Mouse (Mus musculus) layer of hippocampus, adult 11-12 months (tissue): ENCODE measurements around the gene Trim29.

Experiments
- DNase-seq: peaks from one replicate; pipeline ENCODE4 v3.0.0; 2022; ENCODE audit warnings: low spot score

Trim29 gene

DNA sequence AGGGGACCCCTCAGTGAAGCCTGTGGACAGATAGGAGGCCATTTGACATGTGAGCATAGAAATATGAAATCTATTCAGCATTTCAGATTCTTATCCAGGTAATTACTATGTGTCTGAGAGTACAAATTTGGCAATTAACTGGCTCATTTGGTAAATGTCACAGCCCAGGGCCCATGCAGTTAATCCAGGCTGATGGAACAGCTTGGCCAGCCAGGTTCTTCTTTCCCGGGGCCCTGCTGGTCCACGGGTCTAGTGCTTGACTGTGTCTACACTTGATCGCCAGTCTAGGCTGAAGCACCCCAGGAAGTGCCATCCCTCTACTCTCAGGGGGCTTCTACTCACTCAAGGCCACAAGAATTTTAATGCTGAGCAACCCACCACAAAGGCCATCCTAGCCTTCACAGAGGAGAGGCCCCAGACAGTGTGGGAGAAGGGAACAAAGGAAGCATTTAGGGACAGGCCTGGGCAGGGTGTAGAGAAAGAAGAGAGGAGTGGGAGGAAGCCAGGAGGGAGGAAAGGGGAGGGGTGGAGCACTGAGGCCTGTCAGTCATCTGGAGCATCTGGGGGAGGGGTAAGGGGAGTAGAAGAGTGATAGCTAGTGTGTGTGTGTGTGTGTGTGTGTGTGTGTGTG, 4.8 kb downstream of the Trim29 start:
- DNase-seq, result no peak

DNA sequence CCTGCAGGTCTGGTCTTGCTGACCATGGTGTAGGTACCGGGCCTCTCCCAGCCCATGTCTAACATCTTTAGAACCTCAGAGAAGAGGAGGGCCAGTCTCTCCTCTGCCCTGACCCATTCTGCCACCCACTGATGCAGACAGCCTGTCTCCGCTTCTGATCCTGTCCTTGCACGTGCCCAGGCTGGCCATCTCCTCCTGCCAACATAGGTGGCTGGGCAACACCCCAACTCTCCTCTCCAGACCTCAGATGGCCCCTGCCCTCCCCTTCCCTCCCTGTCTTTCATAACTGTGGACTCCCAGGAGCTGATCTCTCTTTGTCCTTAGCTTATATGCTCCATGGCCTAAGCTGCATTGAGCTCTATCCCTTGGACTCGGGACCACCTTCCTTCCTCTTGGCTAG, 5.8 kb downstream of the Trim29 start:
- DNase-seq, result no peak

DNA sequence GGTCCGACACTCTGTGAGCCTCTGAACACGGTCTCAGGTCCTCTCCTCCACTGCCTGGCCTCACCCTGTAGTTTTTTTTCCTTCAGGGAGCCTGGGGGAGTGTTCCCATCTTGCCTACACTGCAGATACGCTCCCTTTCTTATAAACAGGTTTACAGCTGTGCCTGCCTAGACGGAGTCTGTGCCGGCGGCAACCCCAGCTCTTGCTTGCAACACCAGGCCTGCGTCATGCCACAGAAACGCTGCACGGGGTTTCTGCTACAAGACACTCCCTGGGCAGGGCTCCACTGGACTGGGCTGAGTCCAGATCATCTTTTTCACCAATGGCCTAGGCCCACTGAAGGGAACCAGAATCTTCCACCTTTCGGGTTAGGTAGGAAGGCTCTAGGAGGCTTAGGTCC, 8.0 kb downstream of the Trim29 start:
- DNase-seq, result no peak

DNA sequence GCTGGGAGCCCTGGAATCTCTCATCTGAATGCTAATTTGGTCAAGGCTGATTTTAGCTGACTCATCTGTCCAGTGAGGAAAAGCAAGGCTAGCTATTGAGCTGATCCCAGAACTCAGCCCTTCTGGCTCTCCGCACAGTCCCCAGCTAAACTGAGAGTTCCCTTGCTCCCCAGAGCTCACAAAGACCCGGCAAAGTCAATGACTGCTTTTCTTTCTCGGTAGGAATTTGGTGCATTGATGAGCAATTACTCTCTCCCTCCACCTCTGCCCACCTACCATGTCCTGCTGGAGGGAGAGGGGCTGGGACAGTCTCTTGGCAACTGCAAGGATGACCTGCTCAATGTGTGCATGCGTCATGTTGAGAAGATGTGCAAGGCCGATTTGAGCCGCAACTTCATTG, 11.3 kb downstream of the Trim29 start:
- DNase-seq, result no peak

DNA sequence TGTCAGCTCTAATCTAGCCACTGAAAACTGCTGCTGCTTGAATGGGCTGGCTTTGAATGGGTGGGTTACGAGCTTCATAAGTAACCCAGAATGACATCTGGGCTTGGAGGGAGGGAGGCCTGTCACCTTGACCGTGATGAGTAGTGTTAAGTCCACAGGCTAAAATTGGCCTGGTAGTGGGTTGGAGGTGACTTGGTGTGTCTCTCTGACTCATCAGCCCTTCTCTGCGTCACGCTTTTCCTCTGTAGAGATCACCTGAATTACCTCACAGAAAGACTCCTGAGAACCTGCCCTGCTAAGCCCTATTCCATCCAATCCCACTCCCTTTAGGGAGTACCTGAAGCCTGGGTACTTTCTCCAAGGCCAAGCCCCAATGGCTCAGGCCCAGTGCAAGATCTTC, 12.0 kb downstream of the Trim29 start:
- DNase-seq, result no peak

DNA sequence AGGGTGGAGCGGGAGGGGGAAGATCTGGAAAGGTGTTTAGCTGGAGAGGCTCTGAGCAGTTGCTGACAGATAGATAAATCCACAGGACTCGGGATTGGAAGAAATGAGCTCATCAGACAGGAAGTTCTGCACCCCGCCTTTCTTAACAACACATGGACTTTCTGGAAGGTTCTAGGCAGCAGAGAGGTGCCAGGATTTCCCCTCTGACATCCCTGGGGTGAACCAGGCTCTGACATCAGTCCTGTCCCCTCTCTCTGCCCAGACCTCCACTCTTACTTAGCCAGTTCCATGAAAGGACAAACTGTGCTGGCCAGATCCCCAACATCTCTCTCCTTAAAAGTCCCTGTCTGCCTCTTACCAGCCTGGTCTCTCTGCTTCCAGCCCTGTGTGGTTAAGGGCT, 14.8 kb downstream of the Trim29 start:
- DNase-seq, result no peak

DNA sequence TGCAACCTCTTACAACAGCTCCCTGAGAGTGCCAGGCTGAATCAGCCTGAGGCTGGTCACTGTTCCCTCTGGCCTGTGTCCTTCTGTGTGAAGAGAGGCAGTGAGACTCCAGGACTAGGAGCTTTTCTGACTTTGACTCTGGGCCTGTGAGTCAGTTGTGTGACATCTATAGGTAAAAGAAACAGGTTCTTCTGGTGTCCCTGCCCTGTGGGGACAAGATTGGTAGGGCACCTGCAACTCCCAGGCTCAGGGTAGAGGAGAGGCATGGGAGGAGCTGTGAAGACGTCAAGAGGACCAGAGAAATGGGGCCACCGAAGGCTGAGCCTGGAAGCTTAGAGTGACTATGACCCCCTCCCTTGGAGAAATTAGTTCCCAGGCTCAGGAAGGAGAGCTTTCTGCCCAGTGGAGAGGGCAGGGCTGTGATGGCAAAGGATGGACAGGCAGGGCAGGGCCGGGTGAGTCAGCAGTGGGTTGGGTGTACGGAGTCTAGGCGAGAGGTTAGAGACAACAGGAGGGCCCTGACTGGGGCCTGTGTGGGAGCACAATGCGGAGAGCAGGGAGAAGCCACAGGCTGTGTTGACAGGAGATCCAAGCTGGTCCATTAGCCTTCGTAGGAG, 15.5 kb downstream of the Trim29 start:
- DNase-seq, result no peak

DNA sequence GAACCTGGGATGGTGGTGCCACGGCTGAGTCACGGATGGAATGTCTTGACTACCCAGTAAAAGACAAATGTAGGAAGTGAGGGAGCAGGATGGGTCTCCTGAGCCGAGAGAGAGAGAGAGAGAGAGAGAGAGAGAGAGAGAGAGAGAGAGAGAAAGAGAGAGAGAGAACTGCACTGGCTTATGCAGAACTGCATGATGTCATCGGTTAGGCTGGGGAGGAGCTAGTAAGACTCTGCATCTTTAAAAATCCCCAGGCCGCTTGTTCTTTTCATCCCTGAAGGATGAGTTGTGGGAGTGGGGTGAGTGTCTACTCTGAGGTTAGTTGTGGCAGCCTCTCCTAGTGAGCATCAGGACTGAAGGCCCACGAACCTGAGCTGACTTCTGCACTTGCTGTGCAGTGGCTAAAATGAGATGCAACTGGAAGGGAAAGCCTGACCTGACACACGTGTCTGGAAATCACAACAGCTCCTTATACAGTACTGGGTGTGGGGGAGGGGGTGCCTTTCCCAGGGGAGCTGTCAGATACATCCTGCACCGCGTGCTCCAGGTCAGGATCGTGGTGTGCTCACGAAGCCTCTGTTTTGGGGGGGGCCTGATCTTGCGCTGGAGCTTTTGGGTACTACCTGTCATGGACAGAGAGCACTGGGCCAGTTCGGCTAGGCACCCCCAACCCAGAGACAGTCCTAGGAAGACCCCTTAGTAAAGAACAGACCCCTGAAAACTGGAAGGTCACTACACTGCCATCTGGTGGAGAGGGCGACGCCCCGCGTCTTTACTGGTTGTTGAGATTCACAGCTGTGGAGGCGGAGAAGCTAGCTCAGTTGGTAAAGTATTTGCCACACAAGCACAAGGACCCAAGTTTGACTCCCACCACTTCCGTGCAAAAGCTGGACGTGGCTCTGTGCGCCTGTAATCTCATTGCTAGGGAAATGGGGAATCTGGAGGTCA, 16.8 kb downstream of the Trim29 start:
- DNase-seq, result peak; percentile 19

DNA sequence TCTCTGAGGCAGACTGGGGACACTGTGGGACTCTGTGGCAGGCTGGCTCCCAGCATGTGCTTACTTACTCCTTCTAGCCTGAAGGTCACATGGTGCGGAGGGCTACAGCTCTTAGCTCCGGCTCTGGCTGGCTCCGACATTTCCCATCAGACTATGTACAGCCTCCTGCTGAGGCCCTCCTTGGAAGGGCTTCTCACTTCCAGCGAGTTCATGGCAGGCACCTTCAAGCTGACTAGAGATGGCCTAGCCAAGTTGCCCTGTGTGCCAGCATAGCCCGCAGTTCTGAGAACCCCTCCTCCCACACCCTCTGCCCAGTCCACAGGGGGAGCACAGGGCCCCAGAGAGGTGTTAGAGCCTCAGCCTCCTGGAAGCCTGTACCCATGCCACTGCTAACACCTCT, 19.8 kb downstream of the Trim29 start:
- DNase-seq, result no peak

DNA sequence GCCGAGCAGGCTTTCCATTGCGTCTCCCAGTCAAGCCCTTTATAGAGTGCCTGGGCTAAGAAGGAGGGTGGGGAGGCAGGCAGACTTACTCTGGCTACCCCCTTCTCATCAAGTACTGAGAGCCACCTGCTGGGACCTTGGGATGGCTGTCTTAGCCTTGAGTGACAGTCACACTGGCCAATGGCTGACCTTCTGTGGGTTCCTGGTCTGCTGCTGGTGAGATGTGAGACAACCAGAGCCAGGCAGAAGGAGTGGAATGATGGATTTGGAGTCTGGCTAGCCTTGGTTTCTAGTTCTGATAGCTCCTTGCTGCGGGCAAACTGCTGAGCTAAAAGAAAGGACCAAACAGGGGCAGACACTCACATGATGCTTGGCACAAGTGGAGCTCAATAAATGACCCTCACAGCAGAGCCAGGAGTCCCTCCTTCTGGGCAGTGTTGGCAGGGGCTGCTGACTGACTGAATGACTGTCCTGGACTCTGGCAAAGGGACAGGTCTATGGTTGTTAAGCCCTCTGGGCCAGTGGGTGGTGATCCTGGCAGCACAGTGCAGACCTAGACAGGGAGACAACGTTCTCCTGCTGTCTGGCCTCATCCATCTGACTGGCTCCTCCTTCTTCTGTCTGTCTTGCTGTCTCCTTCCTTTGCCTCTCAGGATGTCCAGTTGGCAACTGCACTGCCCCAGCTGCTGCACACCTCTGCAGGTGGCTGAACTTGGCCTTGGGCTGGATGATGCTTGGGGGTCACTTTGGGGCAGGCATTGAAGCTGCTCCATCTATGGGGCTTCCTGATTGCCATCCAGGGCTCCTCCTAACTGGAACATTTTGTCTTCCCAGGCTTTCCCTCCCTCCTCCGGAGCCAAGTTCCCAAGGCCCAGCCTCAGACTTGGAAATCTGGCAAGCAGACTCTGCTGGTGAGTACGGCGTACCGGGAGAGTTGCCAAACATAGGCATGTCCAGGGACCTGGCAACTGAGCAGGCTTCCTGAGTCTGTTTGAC, 21.1 kb downstream of the Trim29 start:
- DNase-seq, result peak; percentile 45

DNA sequence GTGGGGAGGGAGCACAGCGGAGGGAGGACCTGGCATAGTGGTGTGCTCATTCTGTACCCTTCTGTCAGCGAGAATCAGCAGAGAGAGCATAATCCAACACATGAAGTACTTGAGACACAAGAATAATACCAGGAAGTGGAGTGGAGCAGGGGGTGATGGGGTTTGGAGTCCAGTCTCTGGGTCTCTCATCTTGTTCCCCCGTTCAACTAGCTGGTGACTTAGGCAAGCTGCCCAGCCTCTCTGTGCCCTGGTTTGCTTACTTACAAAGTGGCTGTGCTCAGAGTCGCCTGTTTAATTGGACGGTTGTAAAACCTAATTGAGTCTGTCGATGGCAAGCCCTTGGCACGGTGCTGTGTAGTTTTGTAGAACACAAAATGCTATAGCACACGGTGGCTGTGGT, 23.8 kb downstream of the Trim29 start:
- no peak for DNase-seq

DNA sequence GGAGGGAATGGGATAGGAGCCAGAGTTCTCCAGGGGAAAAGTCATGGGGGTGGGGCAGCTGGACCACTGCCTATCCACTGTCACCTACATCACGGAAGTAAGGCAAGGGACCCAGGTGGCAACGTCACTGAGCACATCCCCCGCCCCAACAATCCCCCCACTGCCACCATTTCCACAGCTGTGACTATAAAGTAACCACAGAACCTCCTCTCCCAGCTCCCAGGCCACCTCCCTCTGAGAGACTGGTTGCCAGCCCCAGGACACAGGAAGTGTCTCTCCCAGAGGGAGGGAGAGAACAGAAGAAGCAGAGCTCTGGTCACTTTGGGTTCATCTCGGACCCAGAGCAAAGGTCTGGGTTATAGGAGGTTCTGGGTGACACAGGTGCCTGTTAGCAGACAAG, 27.0 kb downstream of the Trim29 start:
- no peak for DNase-seq

DNA sequence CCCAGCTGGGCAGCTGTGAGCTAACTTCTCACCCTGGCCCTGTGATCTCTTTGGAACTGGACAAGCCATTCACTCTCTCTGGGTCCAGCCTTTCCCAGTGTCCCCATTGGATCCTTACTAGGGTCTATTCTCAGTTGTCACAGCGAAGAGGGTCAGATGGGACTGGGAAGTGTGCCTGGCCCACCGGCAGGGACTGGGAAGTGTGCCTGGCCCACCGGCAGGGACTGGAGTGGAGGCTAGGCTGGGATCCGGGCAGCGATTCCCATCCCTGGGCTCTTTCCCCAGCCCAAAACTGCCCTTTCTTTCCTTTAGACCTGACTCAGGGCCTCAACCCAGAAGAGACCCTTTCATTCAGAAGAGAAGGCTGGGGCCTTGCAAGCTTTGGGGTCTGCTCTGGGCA, 27.4 kb downstream of the Trim29 start:
- no peak for DNase-seq

DNA sequence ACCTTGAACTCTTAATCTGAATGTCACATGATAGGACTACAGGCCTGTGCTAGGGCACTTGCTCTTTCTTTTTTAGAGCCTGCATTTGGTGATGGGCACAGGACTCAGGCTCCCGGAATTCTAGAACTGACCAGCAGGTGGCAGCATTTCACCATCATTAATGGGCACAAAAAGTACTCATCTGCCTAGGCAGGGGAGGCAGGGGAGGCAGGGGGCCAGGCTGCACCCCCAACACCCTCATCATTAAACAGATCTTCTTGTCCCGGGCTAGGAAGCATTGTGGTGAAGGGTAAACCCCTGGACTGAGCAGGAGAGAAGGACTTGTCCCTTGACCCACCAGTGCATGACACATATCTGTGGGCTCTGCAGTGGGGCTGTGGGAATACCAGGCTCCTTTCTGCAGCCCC, 29.0 kb downstream of the Trim29 start:
- DNase-seq, result peak; percentile 83

DNA sequence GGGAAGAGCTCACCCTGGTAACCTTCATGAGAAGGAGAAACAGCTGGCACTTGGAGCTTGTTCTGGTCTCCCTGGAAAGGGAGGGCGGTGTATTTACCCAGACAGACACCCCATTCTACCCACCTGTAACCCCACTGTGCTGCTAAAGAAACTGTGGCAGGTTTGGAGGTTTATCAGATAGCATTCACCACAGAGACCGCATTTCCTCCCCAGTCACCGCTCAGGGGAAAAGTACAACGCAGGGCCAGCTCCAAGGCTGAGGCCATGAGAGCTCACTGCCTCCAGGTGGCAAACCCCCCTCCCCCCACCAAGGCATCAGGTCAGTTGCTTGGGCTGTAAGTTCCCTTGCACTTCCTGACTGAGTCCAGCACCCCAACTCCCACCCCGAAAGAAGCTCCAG, 39.4 kb downstream of the Trim29 start:
- DNase-seq, result no peak

DNA sequence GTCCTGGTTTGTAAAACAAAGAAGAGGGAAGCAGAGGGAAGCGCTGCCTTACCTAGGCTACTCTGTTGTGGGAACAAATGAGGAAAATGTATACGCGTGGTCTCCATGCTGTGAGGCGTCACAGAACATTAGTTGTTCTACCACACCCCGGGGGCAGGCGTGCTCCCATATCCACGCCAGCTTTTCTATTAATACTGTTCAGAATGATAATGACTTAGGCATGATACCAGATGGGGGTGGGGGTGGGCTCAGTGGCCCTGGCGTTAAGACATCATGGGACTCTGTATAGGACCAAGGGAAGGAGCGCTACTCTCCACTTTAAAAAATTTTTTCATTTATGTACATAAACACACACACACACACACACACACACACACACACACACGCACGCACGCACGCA, 40.4 kb downstream of the Trim29 start:
- no peak for DNase-seq

DNA sequence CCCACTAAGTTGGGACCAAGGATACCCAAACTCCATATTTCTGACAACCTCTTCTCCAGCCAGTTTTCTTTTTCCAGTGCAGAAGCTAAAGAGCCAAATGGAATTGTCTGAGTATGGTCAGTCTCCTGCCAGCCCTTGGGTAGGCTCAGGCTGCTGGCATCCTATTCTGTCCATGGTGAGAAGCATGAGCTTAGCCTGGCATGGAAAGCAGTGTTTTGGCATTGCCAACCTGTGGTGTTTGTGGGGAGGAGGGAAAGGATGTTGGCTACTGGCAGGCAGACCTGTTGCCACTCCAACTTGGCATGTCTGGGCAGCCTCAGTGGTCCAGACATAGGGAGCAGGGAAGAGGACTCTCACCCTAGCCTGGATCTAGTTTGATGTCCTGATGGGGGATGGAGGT, 46.4 kb downstream of the Trim29 start:
- no peak for DNase-seq

DNA sequence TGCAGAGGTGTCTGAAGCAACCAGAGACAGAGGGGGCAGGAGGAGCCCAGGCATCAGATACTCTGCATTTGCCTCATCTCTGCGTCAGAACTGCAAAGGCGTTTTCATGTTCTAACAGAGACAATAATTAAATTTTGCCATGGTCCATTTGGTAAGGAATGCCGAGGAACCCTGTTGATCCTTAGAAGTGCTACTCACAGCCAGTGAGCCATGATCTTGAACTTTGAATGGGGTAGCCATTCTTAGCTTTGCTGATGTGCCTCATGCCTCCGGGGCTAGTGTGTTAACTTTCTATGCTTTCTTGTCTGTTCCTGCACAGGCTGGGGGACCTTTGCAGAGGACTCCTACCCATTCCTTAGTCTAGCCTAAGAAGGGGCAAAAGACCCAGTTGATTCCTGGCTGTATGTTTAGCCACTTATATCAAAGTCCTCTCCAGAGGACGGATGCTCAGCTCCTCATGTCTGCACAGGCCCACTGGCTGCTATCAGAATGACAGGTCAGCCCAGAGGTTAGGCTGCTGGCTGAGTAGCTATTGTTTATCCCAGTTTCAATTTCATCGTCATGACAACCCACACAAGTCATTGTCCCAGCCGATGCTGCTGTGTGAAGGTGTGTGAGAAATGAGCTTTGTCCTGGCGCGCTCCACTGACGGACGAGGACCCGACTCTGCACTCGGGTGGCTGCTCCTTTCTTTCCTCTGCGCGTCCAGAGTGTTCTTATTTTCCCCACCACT, 48.1 kb downstream of the Trim29 start:
- no peak for DNase-seq

DNA sequence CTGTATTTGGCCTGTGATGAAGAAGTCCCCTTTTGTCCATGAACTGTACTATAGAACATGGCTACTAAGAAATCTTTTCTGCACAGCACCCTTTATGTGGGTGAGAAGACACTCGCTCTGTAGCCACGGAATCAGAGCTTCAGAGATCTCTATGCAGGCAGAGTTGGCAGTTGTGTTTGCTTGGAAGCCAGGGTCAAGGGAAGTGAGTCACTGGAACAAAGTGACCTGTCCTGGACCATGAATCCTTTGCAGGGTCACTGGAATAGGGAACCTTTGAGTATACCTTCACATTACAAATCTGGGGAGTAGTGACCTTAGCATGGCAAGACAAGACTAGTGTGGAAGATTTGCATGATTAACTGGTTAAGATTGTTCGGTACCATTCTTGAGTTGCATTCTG, 58.1 kb downstream of the Trim29 start:
- DNase-seq, result no peak

DNA sequence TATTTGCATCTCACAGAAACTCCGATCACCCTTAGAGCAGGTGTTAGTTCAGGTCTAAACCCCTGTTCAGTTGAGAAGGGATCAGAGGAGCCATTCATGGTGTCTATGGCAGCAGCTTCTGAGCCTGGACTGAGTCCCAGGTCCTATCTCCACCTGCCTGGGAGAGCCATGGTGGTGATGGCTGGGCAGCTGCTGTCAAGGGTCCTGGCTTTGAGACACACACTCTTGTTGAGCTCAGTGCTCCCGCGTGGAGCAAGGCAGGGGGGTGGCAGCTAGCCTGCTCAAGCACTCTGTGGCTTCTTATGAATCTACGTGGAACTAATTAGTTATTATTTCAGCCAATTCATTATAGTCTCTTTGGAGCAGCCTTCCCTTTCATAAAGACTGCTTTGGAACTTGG, 73.2 kb downstream of the Trim29 start:
- no peak for DNase-seq

DNA sequence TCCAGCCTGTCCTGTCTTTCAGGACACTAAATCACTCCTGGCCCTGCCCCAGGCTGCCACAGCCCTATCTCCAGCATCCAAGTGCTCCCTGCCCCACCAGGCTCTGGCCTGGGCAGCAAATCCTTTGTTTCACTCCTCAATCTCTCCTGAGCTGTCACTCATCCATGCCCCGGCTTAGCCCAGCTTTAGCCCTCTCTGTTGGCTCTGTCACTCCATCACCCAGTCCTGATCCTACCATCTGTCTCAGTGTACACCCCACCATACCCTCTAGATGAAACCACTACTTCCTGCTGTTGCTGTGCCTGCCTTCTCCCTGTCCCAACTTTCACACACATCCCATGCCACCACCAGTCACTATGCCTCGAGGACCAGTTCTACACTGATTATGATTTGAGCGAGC, 73.8 kb downstream of the Trim29 start:
- no peak for DNase-seq
